Mouse (Mus musculus): Measurements from ENCODE around the gene Rbsn.
A peak's percentile ranks its signal among the peaks of the same experiment; 100 is the strongest.

Rbsn gene

GRCm38 (mm10) chr6:92183621-92184131 lies 31.0 kb downstream of the Rbsn start, which contains the start of gene Mrps25:
TSS of gene Mrps25 (minus strand) at chr6:92184033.
- DNase-seq (ENCODE audit: extremely low spot score, low spot score): peak; percentile 77

- DNase-seq (ENCODE audit: extremely low spot score, low spot score): no peak
These were observed 38.3 kb downstream of the Rbsn start for GRCm38 (mm10) chr6:92176450-92176849.

GRCm38 (mm10) chr6:92162724-92163123 lies 52.0 kb downstream of the Rbsn start:
- DNase-seq (ENCODE audit: extremely low spot score, low spot score): no peak

- DNase-seq (ENCODE audit: extremely low spot score, low spot score): no peak
These were observed 55.9 kb downstream of the Rbsn start for GRCm38 (mm10) chr6:92158801-92159200.

GRCm38 (mm10) chr6:92153774-92154173 lies 61.0 kb downstream of the Rbsn start:
- DNase-seq (ENCODE audit: extremely low spot score, low spot score): no peak

- DNase-seq (ENCODE audit: extremely low spot score, low spot score): no peak
These were observed 68.8 kb downstream of the Rbsn start for GRCm38 (mm10) chr6:92145881-92146280.

Measured in neural tube, embryonic 10.5 days (tissue).